25 mouse cellular contexts compared by ENCODE assay signal in the genomic region with DNA sequence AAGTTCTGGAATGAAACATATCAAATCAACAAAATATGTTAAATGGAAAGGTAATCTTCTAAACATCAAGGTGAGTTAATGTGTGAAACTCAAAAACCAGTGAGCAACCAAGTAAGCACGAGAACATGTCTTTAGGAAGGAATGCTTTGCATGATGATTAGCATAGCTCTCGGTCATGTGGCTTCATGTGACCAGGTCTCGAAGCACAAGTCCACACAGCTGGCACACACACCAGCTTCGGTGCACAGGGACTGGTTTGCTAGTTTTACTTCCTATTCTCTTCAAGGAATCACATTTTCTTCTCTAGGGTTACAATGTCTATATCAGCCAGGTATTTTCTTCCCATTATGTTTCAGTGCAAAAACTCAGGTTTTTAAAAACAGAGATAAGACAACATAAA.
"Had no signal": no experiment of that assay in that cellular context is flagged by ENCODE, and none has a peak within 500 bp of the region (broad histone marks: within the 10 kb centered on the region; RNA-seq: fewer than 3 reads in every experiment).

No protein-coding gene starts in this region.

- H3K9ac ChIP-seq: embryonic facial prominence, embryonic 12.5 days; embryonic facial prominence, embryonic 13.5 days; embryonic facial prominence, embryonic 15.5 days; forebrain, embryonic 12.5 days; forebrain, embryonic 13.5 days; forebrain, embryonic 15.5 days; forebrain, postnatal 0 days had no signal

- H3K36me3 ChIP-seq: embryonic facial prominence, embryonic 10.5 days; embryonic facial prominence, embryonic 12.5 days; embryonic facial prominence, embryonic 13.5 days; embryonic facial prominence, embryonic 15.5 days; forebrain, embryonic 10.5 days; forebrain, embryonic 12.5 days; forebrain, embryonic 15.5 days; heart, embryonic 10.5 days had no signal

- H3K9me3 ChIP-seq: embryonic facial prominence, embryonic 10.5 days; embryonic facial prominence, embryonic 12.5 days; embryonic facial prominence, embryonic 13.5 days; embryonic facial prominence, embryonic 15.5 days; forebrain, embryonic 10.5 days; forebrain, embryonic 12.5 days; forebrain, embryonic 13.5 days; forebrain, embryonic 15.5 days; heart, embryonic 10.5 days had no signal

- H3K4me3 ChIP-seq: embryonic facial prominence, embryonic 10.5 days; embryonic facial prominence, embryonic 12.5 days; embryonic facial prominence, embryonic 13.5 days; embryonic facial prominence, embryonic 15.5 days; erythroblast, embryonic 14.5 days; forebrain, embryonic 10.5 days; forebrain, embryonic 12.5 days; forebrain, embryonic 13.5 days; forebrain, embryonic 15.5 days; gastrocnemius, adult 2 months; heart, adult 2 months; heart, embryonic 10.5 days had no signal

- H3K4me2 ChIP-seq: embryonic facial prominence, embryonic 12.5 days; embryonic facial prominence, embryonic 13.5 days; embryonic facial prominence, embryonic 15.5 days; forebrain, embryonic 12.5 days; forebrain, embryonic 13.5 days; forebrain, embryonic 15.5 days had no signal

- H3K4me1 ChIP-seq: embryonic facial prominence, embryonic 10.5 days; embryonic facial prominence, embryonic 12.5 days; embryonic facial prominence, embryonic 13.5 days; embryonic facial prominence, embryonic 15.5 days; forebrain, embryonic 10.5 days; forebrain, embryonic 12.5 days; forebrain, embryonic 13.5 days; forebrain, embryonic 15.5 days; heart, embryonic 10.5 days had no signal

- H3K27me3 ChIP-seq: embryonic facial prominence, embryonic 12.5 days; embryonic facial prominence, embryonic 13.5 days; embryonic facial prominence, embryonic 15.5 days; forebrain, embryonic 12.5 days; forebrain, embryonic 13.5 days; forebrain, embryonic 15.5 days had no signal

- H3K27ac ChIP-seq: embryonic facial prominence, embryonic 10.5 days; embryonic facial prominence, embryonic 12.5 days; embryonic facial prominence, embryonic 13.5 days; embryonic facial prominence, embryonic 15.5 days; forebrain, embryonic 10.5 days; forebrain, embryonic 12.5 days; forebrain, embryonic 13.5 days; forebrain, embryonic 15.5 days; gastrocnemius, adult 2 months; heart, adult 2 months; heart, embryonic 10.5 days had no signal

- DNase-seq: cerebellum, adult 9-11 months; cerebellum, postnatal 10 days; cerebellum, postnatal 14 days; cerebellum, postnatal 25 days; cerebellum, postnatal 36 days; embryo, embryonic 11 days; forebrain, postnatal 0 days; gastrocnemius, adult 2 months; gastrocnemius, postnatal 10 days; gastrocnemius, postnatal 14 days; gastrocnemius, postnatal 25 days; gastrocnemius, postnatal 36 days; heart, adult 11 months; heart, adult 18-20 months; heart, adult 2 months had no signal
